Mouse (Mus musculus) limb, embryonic 12.5 days (tissue): ENCODE data around the gene Klc3. TPM values are rescaled to one million over a fixed set of nuclear protein-coding genes. Genes with fewer than 3 reads are reported as not detected.

Experiments used
- ATAC-seq: fragments of 200-750 bp; cut with Nextera tagmentation; 2 replicates; pipeline ENCODE4 v1.8.0; 2017; ENCODE audit warnings: low read depth, moderate TSS enrichment; ENCODE audit not compliant: insufficient number of reproducible peaks, insufficient read depth, low FRiP score, low TSS enrichment
- H3K27ac ChIP-seq: fragments of 300-500 bp; sonication (generic); 2 replicates; pipeline ENCODE4 v1.5.1; 2016; ENCODE audit warnings: mild to moderate bottlenecking, moderate library complexity
- H3K27me3 ChIP-seq: fragments of 300-500 bp; sonication (generic); 2 replicates; pipeline ENCODE4 v1.6.1; 2016; ENCODE audit warnings: mild to moderate bottlenecking, moderate library complexity
- H3K36me3 ChIP-seq: fragments of 300-500 bp; sonication (generic); 2 replicates; pipeline ENCODE4 v1.6.1; 2016; ENCODE audit warnings: mild to moderate bottlenecking, moderate library complexity
- H3K4me1 ChIP-seq: fragments of 300-500 bp; sonication (generic); replicated peaks from 2 replicates; pipeline ENCODE4 v1.6.1; 2016
- H3K4me2 ChIP-seq: fragments of 300-500 bp; sonication (generic); 2 replicates; pipeline ENCODE4 v1.6.1; 2016; ENCODE audit warnings: mild to moderate bottlenecking, moderate library complexity
- H3K4me3 ChIP-seq: fragments of 300-500 bp; sonication (generic); replicated peaks from 2 replicates; pipeline ENCODE4 v1.5.1; 2016; ENCODE audit warnings: mild to moderate bottlenecking
- H3K9ac ChIP-seq: fragments of 300-500 bp; sonication (generic); replicated peaks from 2 replicates; pipeline ENCODE4 v1.6.1; 2016; ENCODE audit warnings: mild to moderate bottlenecking, moderate library complexity
- H3K9me3 ChIP-seq: fragments of 300-500 bp; sonication (generic); 2 replicates; pipeline ENCODE4 v1.6.1; 2016; ENCODE audit warnings: mild to moderate bottlenecking, moderate library complexity
- WGBS: fragments of 180-500 bp; shearing (Covaris S2); methylation state at CpG from one replicate; pipeline ENCODE4 v1.1.7; 2016; 5-methylcytosine and 5-hydroxymethylcytosine counted together
- polyA plus RNA-seq: library from polyadenylated mRNA; unstranded; fragments of >200 nt; fragmentation: Nextera tagmentation; extraction: Ambion mirVana; gene quantifications from 2 replicates; pipeline ENCODE4 v1.2.1, GENCODE M21; 2016

Gene Klc3
- polyA plus RNA-seq, 1 experiment from 2014 or later: 7.8 TPM

DNA sequence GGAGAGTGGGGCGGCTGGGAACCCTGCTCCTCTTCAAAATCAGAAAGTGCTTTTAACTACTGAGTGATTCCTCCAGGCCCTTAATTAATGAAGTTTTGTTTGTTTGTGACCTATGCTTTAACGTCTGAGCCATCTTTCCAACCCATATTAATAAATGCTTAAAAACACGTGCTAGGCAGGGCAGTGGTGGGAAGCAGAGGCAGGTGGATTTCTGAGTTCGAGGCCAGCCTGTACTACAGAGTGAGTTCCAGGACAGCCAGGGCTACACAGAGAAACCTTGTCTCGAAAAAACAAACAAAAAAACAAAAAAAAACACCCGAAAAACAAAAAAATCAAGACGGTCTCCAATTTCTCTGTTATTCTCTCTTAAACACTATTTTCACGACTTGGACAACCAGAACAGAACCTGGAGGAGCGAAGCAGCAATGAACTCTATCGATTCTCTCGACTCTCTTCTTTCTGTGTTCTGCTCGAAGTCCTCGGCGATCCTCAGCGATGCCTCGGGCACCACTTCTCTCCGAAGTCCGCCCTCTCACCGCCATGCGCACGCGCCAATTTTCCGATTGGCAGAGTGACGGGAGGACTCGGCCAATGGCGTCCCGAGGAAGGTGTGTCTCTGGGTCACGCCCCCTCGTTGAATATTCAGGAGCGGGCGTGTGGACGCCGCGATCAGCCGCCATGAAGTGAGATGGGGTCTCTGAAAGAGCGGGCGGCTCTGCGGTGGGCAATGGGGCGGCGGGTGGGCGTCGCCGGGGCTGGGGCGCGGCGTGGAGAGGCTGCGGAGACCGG, 22.3 kb downstream of the Klc3 start, which contains the start of gene Ercc2:
Gene Ercc2 (plus strand): TSS at position 634 of the 789 bp plus-strand sequence.
- peak; percentile 96 for ATAC-seq
- Histone ChIP-seq H3K4me1 (peaks cover 14% of the 10 kb centered on the region), H3K27ac (peak within 1 kb of the TSS; percentile 29; the same call in 1 of the 2 replicates), H3K4me3 (peak within 1 kb of the TSS; percentile 93), H3K27me3 (no peaks in the 10 kb centered on the region), H3K9me3 (no peaks in the 10 kb centered on the region), H3K36me3 (peaks cover 30% of the 10 kb centered on the region), H3K4me2 (peak within 1 kb of the TSS; percentile 91), H3K9ac (peak within 1 kb of the TSS; percentile 86)
- 7% methylated on average over 45 of the region's 48 CpGs for WGBS

DNA sequence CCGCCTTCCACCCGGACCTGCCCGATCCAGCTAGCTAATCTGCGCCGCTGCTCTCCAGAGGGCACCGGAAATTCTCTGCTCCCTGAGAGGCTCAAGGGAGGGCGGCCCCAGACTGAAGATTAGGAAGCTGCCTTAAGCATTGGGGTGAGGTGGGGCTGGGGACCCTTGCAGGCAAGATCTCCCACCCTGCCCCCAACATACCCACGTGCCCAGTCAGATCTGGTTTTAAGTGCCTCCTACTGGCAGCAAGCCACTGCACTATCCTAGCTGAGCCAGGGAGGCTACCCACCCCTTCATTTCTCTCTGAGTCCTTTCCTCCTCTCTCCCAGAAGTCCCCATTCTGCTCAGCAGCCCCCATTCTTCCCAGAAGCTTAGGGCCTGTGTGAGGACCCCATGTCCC, 25.9 kb downstream of the Klc3 start:
- 62% methylated on average over 8 of the region's 8 CpGs for WGBS
- H3K9me3 ChIP-seq: no peaks in the 10 kb centered on the region

DNA sequence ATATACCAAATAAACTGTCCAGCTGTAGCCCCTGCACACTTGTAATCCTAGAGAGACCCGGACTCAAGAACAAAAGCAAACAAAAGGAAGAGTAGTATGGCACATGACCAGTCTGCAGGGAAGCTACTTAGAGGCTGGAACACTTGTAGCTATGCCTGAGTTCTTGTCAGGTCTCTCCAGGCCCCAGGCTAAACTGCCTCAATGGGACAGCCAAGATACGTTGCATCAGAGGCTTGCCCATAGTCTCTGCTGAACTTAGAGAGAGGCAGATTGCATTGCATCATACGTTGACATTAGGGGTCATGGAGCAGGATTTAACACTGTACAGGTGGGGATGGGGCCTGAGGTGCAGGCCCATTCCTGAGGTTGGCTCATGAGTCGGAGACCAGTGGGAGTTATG, 27.9 kb downstream of the Klc3 start:
- no peak for ATAC-seq
- Histone ChIP-seq H3K4me3 (no peak overlapping the region), H3K4me2 (no peak overlapping the region), H3K27ac (no peak overlapping the region), H3K9me3 (no peaks in the 10 kb centered on the region), H3K4me1 (no peaks in the 10 kb centered on the region), H3K27me3 (no peaks in the 10 kb centered on the region), H3K9ac (no peak overlapping the region), H3K36me3 (peaks cover 13% of the 10 kb centered on the region)
- 84% methylated on average over 4 of the region's 4 CpGs for WGBS

More for the DNA sequence above, 25.9 kb downstream of the Klc3 start:
- Histone ChIP-seq H3K4me3 (no peak overlapping the region), H3K27me3 (no peaks in the 10 kb centered on the region), H3K4me1 (peaks cover 7% of the 10 kb centered on the region), H3K4me2 (no peak overlapping the region), H3K36me3 (peaks cover 10% of the 10 kb centered on the region), H3K27ac (no peak overlapping the region), H3K9ac (no peak overlapping the region)
- ATAC-seq: no peak

DNA sequence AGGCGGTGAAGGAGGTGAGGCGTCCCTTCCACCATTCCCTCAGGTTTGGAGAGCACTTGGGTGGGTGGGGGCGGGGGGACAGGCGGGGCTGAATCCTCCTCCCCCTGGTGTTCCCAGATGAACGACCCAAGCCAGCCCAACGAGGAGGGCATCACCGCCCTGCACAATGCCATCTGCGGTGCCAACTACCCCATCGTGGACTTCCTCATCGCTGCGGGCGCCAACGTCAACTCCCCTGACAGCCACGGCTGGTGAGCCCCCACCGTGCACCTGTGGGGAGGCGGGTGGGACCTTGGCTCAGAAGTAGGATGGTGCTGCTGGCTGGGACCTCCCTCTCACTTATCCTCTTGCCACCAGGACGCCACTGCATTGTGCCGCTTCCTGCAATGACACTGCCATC, 28.5 kb downstream of the Klc3 start:
- H3K36me3 ChIP-seq: peaks cover 16% of the 10 kb centered on the region

DNA sequence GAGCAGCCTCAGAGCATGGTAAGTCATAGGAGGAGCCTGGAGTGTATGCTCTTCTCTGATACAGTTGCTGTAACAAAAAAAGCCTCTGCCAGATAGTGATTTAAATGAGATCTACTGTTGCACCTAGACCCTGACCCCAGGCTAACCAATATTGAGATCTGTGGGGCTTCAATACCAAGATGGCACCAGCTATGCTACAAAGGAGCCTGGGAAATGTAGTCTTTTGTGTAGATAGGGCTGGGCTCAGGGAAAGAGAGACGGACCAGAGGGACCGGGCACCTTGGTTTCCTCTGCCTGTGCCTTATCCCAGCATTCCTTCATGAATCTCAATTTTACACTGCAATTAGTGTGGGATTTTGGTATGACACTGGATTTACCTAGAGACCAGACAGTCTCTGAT, 30.5 kb downstream of the Klc3 start:
- H3K27ac ChIP-seq: no peak overlapping the region
- no peaks in the 10 kb centered on the region for H3K9me3 ChIP-seq
- WGBS: 79% methylated on average over 2 of the region's 2 CpGs
- no peak overlapping the region for H3K9ac ChIP-seq
- no peak overlapping the region for H3K4me2 ChIP-seq
- H3K27me3 ChIP-seq: peaks cover 17% of the 10 kb centered on the region
- H3K4me3 ChIP-seq: no peak overlapping the region
- peaks cover 20% of the 10 kb centered on the region for H3K36me3 ChIP-seq
- peaks cover 9% of the 10 kb centered on the region; the same call in 1 of the 2 replicates for H3K4me1 ChIP-seq
- ATAC-seq: no peak

More for the DNA sequence above, 28.5 kb downstream of the Klc3 start:
- Histone ChIP-seq H3K27ac (no peak overlapping the region), H3K4me1 (no peaks in the 10 kb centered on the region), H3K9me3 (no peaks in the 10 kb centered on the region), H3K27me3 (no peaks in the 10 kb centered on the region), H3K4me3 (no peak overlapping the region), H3K4me2 (no peak overlapping the region), H3K9ac (no peak overlapping the region)
- no peak for ATAC-seq
- 82% methylated on average over 18 of the region's 18 CpGs for WGBS

DNA sequence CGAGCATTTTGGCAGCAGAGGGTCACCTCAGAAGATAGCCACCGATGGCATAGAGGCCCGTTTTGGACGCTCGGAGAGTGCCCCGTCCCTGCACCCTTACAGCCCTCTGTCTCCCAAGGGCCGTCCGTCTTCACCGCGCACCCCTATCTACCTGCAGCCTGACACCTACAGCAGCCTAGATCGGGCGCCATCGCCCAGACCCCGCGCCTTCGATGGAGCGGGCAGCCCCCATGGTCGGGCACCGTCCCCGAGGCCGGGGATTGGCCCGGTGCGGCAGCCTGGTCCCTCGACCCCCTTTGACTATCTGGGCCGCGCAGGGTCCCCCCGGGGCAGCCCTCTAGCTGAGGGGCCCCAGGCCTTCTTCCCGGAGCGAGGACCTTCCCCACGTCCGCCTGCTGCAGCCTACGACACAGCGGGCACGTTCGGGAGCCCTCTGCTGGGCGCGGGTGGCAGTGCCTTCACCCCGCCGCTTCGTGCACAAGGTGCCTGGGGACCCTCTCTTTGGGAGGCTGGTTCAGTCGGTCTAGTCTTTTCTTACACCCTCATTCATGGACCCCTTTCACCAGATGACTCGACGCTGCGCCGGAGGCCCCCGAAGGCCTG, 34.0 kb downstream of the Klc3 start:
- Histone ChIP-seq H3K9me3 (no peaks in the 10 kb centered on the region), H3K4me3 (peak overlapping the region; percentile 43), H3K27ac (no peak overlapping the region), H3K27me3 (peaks cover 18% of the 10 kb centered on the region), H3K4me2 (peak overlapping the region; percentile 73), H3K4me1 (peaks cover 10% of the 10 kb centered on the region; the same call in 1 of the 2 replicates), H3K9ac (peak overlapping the region; percentile 60), H3K36me3 (peaks cover 9% of the 10 kb centered on the region; the same call in 1 of the 2 replicates)
- WGBS: 11% methylated on average over 46 of the region's 46 CpGs
- peak; percentile 64 for ATAC-seq

DNA sequence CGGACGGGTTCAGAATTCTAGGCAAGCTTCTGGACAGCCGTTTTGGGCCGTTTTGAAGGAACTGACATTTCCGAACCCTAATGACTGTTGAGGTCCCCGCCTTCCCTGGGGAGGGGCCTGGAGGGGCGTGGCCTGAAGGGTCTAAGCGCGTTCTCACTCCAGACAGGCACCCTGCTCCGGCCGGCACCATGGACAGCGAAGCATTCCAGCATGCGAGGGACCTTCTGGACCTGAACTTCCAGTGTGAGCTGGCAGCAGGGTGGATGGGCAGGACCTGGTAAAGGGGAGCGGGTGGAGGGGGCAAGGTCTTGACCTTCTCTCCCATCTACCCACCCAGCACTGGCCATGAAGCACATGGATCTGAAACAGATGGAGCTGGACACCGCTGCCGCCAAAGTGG, 35.5 kb downstream of the Klc3 start:
- Histone ChIP-seq H3K9me3 (no peaks in the 10 kb centered on the region), H3K9ac (no peak overlapping the region), H3K4me2 (no peak overlapping the region), H3K27me3 (peaks cover 18% of the 10 kb centered on the region), H3K4me1 (peaks cover 10% of the 10 kb centered on the region; the same call in 1 of the 2 replicates), H3K27ac (no peak overlapping the region), H3K4me3 (no peak overlapping the region), H3K36me3 (peaks cover 9% of the 10 kb centered on the region; the same call in 1 of the 2 replicates)
- no peak for ATAC-seq
- 16% methylated on average over 16 of the region's 16 CpGs for WGBS

DNA sequence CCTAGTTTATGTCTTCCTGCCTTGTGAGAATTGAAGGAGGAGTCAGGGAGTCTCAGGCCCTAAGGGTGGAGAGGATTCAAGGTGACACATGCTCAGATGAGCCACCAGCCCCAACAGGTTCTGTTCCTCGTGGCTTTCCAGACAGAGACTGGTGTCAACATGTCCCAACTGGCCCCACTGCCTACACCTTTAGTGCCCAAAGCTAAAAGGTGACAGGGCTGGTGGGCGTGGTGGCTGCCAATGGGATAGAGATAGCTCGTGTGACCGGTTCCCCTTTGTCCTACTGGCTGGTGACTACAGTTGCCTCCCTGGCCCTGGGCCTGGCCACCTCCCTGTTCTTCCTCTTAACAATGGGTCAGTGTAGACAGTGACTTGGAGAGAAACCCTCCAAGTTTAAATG, 38.5 kb downstream of the Klc3 start:
- no peaks in the 10 kb centered on the region for H3K9me3 ChIP-seq
- WGBS: 79% methylated on average over 4 of the region's 4 CpGs
- peaks cover 34% of the 10 kb centered on the region for H3K27me3 ChIP-seq
- H3K4me1 ChIP-seq: peaks cover 22% of the 10 kb centered on the region
- no peak overlapping the region for H3K4me3 ChIP-seq
- ATAC-seq: no peak
- H3K4me2 ChIP-seq: no peak overlapping the region
- no peak overlapping the region for H3K27ac ChIP-seq
- H3K9ac ChIP-seq: no peak overlapping the region
- H3K36me3 ChIP-seq: peaks cover 4% of the 10 kb centered on the region; the same call in 1 of the 2 replicates

DNA sequence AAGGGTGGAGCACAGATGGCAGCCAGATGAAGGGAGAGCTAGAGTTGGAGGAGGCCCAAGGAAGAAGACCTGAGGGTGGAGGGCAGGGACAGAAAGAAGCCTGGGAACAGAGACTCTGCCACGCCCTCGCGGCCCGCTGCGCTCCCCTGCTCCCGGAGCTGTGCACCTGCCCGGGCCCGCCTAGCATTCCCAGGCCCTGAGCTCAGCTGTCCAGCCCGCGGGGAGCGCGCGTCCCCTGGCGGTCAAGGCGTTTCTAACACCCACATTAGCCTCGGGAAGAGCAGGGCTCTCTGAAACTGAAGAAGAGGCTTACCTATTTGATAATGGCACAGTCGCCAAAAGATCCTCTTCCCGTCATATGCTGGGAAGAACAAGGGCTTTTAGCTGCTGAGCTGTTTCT, 40.0 kb downstream of the Klc3 start:
- H3K36me3 ChIP-seq: 0 out of 2 replicates have a peak, but pooled peaks cover 2% of the 10 kb centered on the region
- no peak overlapping the region for H3K4me2 ChIP-seq
- no peak overlapping the region for H3K4me3 ChIP-seq
- H3K4me1 ChIP-seq: peaks cover 16% of the 10 kb centered on the region
- WGBS: 2% methylated on average over 18 of the region's 18 CpGs
- no peak overlapping the region for H3K27ac ChIP-seq
- H3K9me3 ChIP-seq: no peaks in the 10 kb centered on the region
- H3K9ac ChIP-seq: no peak overlapping the region
- H3K27me3 ChIP-seq: peaks cover 22% of the 10 kb centered on the region
- no peak for ATAC-seq

DNA sequence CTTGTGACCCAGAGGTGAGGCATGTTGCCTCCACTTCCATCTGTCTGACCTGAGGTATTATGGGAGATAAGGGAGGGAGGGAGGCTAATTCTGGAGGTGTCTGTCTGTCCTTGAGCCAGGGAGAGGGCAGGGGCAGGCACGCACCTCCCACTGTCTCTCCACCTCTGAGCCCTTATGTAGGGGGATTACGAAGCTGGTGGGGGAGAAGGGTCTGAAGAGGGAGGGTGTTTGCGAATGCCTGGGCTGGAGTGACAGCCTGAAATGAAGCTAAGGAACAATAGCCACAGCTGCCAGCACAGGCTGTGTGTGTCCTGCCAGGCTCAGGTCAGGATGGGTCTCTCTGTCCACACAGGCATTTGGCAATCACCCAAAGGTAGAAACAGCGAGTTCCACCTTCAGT, 41.6 kb downstream of the Klc3 start:
- peaks cover 9% of the 10 kb centered on the region for H3K36me3 ChIP-seq
- H3K4me2 ChIP-seq: peak overlapping the region; percentile 98
- no peak for ATAC-seq
- no peak overlapping the region for H3K9ac ChIP-seq
- WGBS: 58% methylated on average over 4 of the region's 4 CpGs
- peaks cover 21% of the 10 kb centered on the region for H3K4me1 ChIP-seq
- H3K27ac ChIP-seq: peak overlapping the region; percentile 35; the same call in 1 of the 2 replicates
- H3K27me3 ChIP-seq: peaks cover 16% of the 10 kb centered on the region
- H3K9me3 ChIP-seq: no peaks in the 10 kb centered on the region
- H3K4me3 ChIP-seq: peak overlapping the region; percentile 75; the same call in 1 of the 2 replicates

DNA sequence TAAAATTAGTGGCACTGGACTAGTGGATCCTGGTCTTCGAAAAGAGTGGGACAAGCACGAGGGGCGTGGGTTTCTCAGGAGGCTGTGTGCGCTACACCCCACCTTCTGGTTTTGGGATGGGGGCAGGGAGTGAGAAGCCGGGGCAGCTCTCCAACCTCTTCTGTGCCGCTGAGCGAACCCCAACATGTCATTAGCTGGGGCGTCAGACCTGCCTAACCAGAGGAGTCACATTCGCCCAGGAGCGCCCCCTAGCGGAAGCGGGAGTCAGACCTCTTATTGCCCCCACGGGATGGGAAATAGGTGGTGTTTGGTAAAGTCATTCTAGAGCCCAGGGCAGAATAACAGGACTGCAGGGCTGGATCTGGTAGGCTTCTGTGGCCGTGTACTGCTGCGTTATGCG, 42.2 kb downstream of the Klc3 start:
- Histone ChIP-seq H3K9me3 (no peaks in the 10 kb centered on the region), H3K27ac (no peak overlapping the region), H3K4me1 (peaks cover 21% of the 10 kb centered on the region), H3K4me2 (peak overlapping the region; percentile 98), H3K9ac (no peak overlapping the region), H3K4me3 (peak overlapping the region; percentile 75), H3K36me3 (peaks cover 14% of the 10 kb centered on the region), H3K27me3 (peaks cover 16% of the 10 kb centered on the region)
- no peak for ATAC-seq
- WGBS: 8% methylated on average over 16 of the region's 16 CpGs
